Mouse (Mus musculus) C2C12 (cell line): ENCODE measurements around the gene Fer. TPM values are rescaled to one million over a fixed set of nuclear protein-coding genes. Genes with fewer than 3 reads are reported as not detected.

ENCODE experiments used
- H3K27me3 ChIP-seq: one replicate; pipeline ENCODE4 v1.6.1; 2011; ENCODE audit not compliant: control insufficient read depth, insufficient read depth, insufficient read length
- H3K36me3 ChIP-seq: one replicate; pipeline ENCODE4 v1.6.1; 2011; ENCODE audit not compliant: control insufficient read depth, insufficient read depth
- H3K4me3 ChIP-seq: one replicate; pipeline ENCODE4 v1.5.1; 2011; ENCODE audit warnings: mild to moderate bottlenecking, control low read depth; ENCODE audit not compliant: poor library complexity, insufficient read depth, severe bottlenecking
- H3K79me2 ChIP-seq: one replicate; pipeline ENCODE4 v1.6.1; 2011; ENCODE audit not compliant: control insufficient read depth, insufficient read depth
- H3K79me3 ChIP-seq: one replicate; pipeline ENCODE4 v1.6.1; 2011; ENCODE audit warnings: low read depth, control low read depth
- H3ac ChIP-seq: one replicate; pipeline ENCODE3; 2011; ENCODE audit warnings: low read depth; ENCODE audit not compliant: control insufficient read depth, insufficient read length
- CEBPB ChIP-seq: IDR thresholded peaks from one replicate; pipeline ENCODE4 v1.6.1; 2011; ENCODE audit warnings: low read depth, mild to moderate bottlenecking, control low read depth, moderate library complexity
- CTCF ChIP-seq: IDR thresholded peaks from one replicate; pipeline ENCODE4 v1.5.1; 2011; ENCODE audit not compliant: control insufficient read depth, insufficient read depth, insufficient read length
- FOSL1 ChIP-seq: IDR thresholded peaks from one replicate; pipeline ENCODE4 v1.8.0; 2011; ENCODE audit warnings: mild to moderate bottlenecking, low read length; ENCODE audit not compliant: poor library complexity, insufficient read depth, severe bottlenecking
- MAX ChIP-seq: IDR thresholded peaks from one replicate; pipeline ENCODE4 v1.6.1; 2011; ENCODE audit warnings: mild to moderate bottlenecking, control low read depth
- MYOD1 ChIP-seq: IDR thresholded peaks from one replicate; pipeline ENCODE4 v1.6.1; 2011; ENCODE audit warnings: low read depth; ENCODE audit not compliant: control insufficient read depth, insufficient read length
- MYOG ChIP-seq: IDR thresholded peaks from one replicate; pipeline ENCODE4 v1.6.1; 2011; ENCODE audit not compliant: control insufficient read depth, insufficient read length; ENCODE audit errors: extremely low read depth
- USF1 ChIP-seq: IDR thresholded peaks from one replicate; pipeline ENCODE4 v1.6.1; 2011; ENCODE audit warnings: low read depth, mild to moderate bottlenecking, control low read depth, moderate library complexity
- polyA plus RNA-seq: library from polyadenylated mRNA; unstranded; fragments of >200 nt; fragmentation: generic; extraction: Trizol; gene quantifications from one replicate; pipeline ENCODE4 v1.2.1, GENCODE M21; 2012; ENCODE audit warnings: missing spikeins

Gene Fer
- polyA plus RNA-seq, 1 experiment: 8.8 TPM

GRCm38 (mm10) chr17:64129750-64130149 lies 266.9 kb downstream of the Fer start:
- Histone ChIP-seq H3ac (no peak overlapping the region), H3K27me3 (no peaks in the 10 kb centered on the region), H3K79me3 (no peaks in the 10 kb centered on the region), H3K36me3 (no peaks in the 10 kb centered on the region), H3K4me3 (no peak overlapping the region), H3K79me2 (no peaks in the 10 kb centered on the region)
- TF ChIP-seq CTCF: no peak
- no peak for TF ChIP-seq MYOG
- TF ChIP-seq FOSL1: no peak
- no peak for TF ChIP-seq CEBPB
- TF ChIP-seq MAX: no peak
- TF ChIP-seq USF1: no peak
- no peak for TF ChIP-seq MYOD1

GRCm38 (mm10) chr17:64130356-64130755 lies 267.5 kb downstream of the Fer start:
- no peaks in the 10 kb centered on the region for H3K36me3 ChIP-seq
- TF ChIP-seq FOSL1 (no peak), CEBPB (no peak), MAX (no peak), CTCF (no peak), MYOG (no peak), USF1 (no peak)
- no peak overlapping the region for H3ac ChIP-seq
- H3K79me2 ChIP-seq: no peaks in the 10 kb centered on the region
- H3K27me3 ChIP-seq: no peaks in the 10 kb centered on the region
- no peak overlapping the region for H3K4me3 ChIP-seq
- no peaks in the 10 kb centered on the region for H3K79me3 ChIP-seq

DNA sequence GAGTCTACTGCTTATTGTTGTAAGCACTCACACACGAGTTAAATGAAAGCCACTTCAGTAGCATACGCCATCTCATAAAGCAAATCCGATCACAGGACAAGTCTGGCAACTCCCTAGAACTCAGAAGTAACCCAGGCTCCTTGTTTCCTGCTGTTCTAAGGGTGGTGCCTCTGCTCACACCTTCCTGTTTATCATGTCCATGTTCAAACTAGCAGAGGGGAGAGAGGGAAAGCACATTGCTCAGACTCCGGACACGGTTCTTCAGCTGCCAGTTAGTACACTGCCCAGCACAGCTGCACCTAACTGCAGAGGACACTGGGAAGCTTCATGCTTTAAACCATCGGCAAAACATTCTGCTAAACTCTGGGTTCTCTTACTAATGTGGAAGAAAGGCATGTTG lies 269.3 kb downstream of the Fer start:
- no peaks in the 10 kb centered on the region for H3K36me3 ChIP-seq
- TF ChIP-seq MYOD1 (no peak), MAX (no peak)
- no peak overlapping the region for H3ac ChIP-seq
- no peak overlapping the region for H3K4me3 ChIP-seq
- H3K79me2 ChIP-seq: no peaks in the 10 kb centered on the region
- H3K79me3 ChIP-seq: no peaks in the 10 kb centered on the region
- no peaks in the 10 kb centered on the region for H3K27me3 ChIP-seq

GRCm38 (mm10) chr17:64135941-64136650 lies 273.2 kb downstream of the Fer start:
- H3K27me3 ChIP-seq: no peaks in the 10 kb centered on the region
- peaks cover 20% of the 10 kb centered on the region for H3K36me3 ChIP-seq
- no peak overlapping the region for H3K4me3 ChIP-seq
- no peaks in the 10 kb centered on the region for H3K79me2 ChIP-seq
- TF ChIP-seq USF1 (no peak), MYOG (no peak), FOSL1 (no peak), CEBPB (no peak), MAX (no peak), CTCF (no peak), MYOD1 (no peak)
- H3K79me3 ChIP-seq: no peaks in the 10 kb centered on the region
- no peak overlapping the region for H3ac ChIP-seq

- H3K79me3 ChIP-seq: no peaks in the 10 kb centered on the region
- H3ac ChIP-seq: no peak overlapping the region
- H3K4me3 ChIP-seq: no peak overlapping the region
- TF ChIP-seq MAX (no peak), CEBPB (no peak)
- no peaks in the 10 kb centered on the region for H3K79me2 ChIP-seq
- H3K27me3 ChIP-seq: no peaks in the 10 kb centered on the region
- peaks cover 20% of the 10 kb centered on the region for H3K36me3 ChIP-seq
Measured at GRCm38 (mm10) chr17:64138036-64138717, 275.3 kb downstream of the Fer start.

DNA sequence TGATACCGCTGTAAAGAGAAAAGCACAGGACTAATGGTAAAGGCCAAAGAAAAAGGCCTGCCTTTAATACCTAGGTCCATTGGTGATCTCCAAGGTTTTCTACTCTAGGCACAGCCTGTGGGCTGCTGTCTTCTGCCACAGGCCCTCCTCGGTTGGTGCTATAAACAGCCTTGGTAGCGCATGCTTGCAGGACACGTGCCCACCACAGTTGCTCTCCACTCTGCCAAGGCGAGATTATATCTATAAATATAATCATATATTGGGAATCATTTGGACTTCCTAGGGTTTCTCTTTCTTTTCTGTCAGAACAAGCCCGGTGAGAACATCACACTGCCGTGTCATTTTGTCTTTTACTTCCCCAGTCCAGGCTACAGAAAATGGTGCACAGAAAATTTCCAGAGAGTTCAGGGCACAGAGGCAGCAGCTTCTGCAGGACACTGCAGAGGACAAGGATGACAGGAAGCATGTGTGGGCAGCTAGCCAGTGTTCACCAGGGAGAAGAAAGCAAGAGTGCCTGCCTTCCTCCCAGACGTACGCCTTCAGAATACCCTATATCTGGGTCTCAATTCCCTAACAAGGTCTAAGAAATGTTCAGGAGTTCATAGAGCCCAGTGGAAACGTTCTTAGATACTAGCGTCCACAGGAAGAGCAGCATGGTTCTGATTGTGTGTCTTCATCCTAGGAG lies 276.5 kb downstream of the Fer start:
- Histone ChIP-seq H3K79me3 (no peaks in the 10 kb centered on the region), H3K27me3 (no peaks in the 10 kb centered on the region), H3K79me2 (no peaks in the 10 kb centered on the region), H3K36me3 (peaks cover 25% of the 10 kb centered on the region), H3ac (no peak overlapping the region), H3K4me3 (no peak overlapping the region)
- TF ChIP-seq FOSL1 (no peak), MYOG (no peak), MYOD1 (no peak), MAX (no peak), USF1 (no peak), CEBPB (no peak), CTCF (no peak)
